Mouse (Mus musculus) embryo, embryonic 10 days (tissue): Measurements from ENCODE around the gene Crip3.
A peak's percentile ranks its signal among the peaks of the same experiment; 100 is the strongest.

ENCODE experiments used
- DNase-seq: peaks from one replicate; pipeline ENCODE4 v3.0.0-alpha.2; 2015; ENCODE audit warnings: low spot score

The Crip3 gene

GRCm38 (mm10) chr17:46428761-46429414 is at the start of gene Crip3:
Gene Crip3 (plus strand): TSS chr17:46428926.
- no peak for DNase-seq

DNA sequence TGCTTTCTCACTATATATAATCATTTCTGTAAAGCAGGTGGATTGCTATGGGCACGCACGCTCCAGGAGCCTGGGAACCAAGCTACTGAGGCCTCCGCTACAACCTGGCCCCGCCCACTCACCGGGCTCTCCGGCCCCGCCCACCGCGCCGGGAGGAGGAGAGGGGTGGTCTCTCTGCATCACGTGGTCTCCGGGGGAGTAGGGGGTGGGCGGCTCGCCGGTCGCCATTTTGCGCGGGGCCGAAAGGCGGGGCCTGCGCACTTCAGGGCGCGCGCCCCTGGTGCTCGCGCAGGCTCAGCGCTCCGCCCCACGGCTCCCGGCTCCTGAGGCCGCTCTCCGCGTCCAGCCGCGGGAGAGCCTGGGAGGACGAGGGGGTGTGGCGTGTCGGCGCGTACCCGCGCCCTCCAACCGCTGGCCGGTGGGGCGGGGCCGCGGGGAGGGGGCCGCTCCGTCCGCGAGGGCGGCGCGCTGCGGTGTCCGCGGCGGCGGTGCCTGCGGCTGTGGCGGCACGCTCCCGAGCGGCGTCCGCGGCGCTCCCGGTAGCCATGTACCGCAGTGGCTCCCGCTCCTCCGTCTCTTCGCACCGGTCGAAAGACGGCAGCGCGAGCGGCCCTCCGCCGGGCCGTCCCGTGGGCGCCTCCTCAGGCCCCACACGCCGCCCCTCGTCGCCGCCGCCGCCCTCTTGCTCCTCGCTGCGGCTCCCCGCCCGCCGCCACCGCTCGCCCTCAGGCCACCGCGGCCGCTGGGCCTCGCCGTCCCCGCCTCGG is 45.2 kb upstream of the Crip3 start, which contains the start of gene Zfp318:
TSS of gene Zfp318 (plus strand) at position 438 of the 767 bp plus-strand sequence.
- peak; percentile 94 for DNase-seq

DNA sequence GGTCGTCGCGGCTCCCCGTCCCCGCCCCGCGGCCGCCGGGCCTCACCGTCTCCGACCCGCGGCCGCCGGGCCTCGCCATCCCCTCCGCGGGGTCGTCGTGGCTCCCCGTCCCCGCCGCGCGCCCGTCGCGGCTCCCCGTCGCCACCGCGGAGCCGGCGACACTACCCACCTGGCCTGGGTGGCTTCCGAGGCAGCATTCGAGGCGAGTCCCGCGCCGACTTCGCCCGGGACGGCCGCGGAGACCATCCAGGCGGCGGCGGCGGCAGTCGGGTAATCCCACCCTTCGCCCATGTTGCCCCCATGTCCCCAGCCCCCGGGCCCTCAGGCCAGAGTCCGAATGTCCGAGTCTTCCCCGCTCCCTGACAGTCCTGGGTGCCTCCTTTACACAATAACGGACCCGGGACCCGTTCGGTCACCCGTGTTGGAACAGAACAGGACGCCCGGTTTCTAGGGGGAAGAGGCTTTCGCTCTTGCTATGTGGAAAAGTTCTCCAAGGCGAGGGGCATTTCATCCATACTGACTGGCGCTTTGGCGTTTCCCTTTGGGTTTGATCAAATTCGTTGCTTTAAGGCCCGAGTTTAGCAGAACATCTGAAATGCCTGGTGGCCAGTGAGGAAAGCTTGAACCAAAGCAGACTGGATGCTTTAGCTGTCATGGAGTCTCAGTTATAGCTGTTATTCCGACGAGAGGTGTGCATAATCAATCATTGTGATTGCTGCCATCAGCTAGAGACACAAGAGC is 44.5 kb upstream of the Crip3 start:
- peak; percentile 33 for DNase-seq

DNA sequence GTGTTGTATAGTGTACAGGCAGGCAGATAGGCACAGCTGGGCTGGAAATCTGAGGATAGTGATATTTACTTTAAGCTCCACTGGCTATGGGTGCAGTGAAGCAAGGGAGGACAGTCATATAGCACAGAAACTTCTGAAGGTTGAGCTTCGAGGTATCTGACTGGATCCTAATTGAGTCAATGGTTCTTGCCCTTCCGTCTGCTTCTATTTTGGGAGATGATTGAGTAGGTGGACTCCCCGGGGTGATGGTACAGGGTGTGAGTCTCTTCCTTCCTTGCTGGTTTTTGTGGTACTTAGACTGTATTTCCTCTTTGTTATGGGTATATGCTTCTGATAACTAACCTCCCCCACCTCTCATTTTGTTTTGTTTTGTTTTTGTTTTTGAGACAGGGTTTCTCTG is 40.5 kb upstream of the Crip3 start:
- no peak for DNase-seq

GRCm38 (mm10) chr17:46393012-46393411 is 35.7 kb upstream of the Crip3 start:
- DNase-seq: peak; percentile 71

DNA sequence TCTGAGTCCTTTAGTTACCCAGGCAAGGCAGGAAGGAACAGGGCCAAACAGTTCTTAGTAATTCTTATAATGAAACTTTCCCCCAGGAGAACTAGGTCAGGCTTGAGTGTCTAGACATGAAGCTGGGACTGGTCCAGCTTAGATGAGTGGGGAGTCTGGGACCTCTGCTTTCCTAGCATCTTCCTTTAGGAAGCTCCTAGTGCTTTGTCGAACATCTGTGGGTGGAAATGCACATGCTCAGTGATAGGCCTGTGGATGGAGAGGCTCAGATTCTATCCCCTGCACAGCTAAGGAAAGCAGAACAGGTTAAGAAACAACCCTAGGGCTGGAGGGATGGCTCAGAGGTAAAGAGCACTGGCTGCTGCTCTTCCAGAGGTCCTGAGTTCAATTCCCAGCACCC is 34.1 kb upstream of the Crip3 start:
- no peak for DNase-seq

GRCm38 (mm10) chr17:46408478-46408877 is 20.2 kb upstream of the Crip3 start:
- DNase-seq: peak; percentile 26

- DNase-seq: no peak
These were observed 10.1 kb upstream of the Crip3 start for GRCm38 (mm10) chr17:46418628-46419027.

GRCm38 (mm10) chr17:46419717-46420116 is 9.0 kb upstream of the Crip3 start:
- no peak for DNase-seq

DNA sequence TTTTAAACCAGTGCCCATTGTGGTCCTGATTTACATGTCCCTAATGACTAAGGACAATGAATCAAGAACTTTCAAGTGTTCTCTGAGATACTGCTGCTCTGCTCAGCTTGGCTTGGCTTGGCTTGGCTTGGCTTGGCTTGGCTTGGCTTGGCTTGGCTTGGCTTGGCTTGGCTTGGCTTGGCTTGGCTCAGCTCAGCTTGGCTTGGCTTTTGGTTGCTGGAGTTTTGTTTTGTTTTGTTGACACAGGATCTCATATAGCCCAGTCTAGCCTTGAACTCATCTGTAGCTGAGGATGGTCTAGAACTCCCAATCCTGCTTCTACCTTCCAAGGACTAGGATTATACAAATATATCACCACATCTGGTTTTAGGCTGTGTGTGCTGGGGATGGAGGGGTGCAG is 2.2 kb upstream of the Crip3 start:
- no peak for DNase-seq

- DNase-seq: peak; percentile 80
These were observed 4.9 kb downstream of the Crip3 start for GRCm38 (mm10) chr17:46433627-46434026.

DNA sequence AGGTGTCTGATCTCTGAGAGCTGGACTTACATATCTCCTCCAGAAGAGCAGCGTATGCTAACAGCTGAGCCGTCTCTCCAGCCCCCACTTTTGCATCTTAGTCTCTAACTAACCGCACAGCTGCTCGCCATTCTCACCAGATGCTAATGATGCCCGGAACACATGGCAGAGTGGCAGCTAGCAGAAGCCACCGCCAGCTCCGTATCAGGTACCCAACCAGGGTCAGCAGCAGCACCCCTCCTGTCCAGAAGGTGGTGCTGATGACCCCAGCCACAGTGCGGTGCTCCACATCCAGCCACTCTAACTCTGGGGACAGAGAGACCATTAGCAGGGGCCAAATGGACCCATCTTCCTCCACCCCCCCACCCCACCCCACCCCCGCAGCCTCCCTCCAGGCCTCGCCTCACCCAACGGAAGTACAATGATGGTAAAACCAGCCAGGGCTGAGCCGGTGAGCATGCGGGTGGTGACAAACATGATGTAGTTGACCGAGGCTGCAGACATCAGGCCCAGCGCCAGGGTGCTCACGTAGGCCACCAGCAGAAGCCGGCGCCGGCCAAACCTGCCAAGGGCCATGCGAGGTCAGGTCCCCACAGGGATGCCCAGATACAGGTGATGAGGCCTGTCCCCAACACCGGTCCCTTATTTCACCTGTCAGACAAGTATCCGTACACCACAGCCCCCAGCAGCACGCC is 8.1 kb downstream of the Crip3 start:
- DNase-seq: peak; percentile 74

DNA sequence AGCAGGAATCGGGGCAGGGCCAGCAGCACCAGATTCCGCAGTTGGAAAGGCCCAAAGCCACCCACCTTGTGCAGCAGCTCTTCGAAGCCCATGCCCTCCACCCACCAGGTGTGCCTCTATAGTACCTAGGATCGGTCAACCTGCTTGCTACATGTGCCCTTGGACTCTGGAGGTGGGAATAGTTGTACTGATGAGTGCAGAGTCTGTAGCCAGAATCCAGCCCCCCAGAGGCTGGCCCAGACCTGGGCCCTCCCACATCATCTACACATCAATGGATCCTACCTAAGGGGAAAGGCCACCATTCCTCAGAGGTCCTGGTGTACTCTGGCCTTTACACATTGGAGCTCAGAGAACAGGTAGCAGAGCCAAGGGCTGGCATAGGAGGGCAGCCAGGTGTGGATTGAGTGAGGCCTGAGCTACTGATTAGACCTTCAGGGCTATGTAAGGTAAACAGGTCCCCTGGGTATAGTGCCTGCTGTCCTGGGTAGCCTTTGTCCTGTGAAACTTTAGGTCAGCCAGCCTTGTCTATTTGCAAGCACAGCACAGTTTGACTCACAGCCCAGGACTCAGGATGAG is 9.7 kb downstream of the Crip3 start, which contains the start of gene Slc22a7:
TSS of gene Slc22a7 (minus strand) at position 160 of the 576 bp plus-strand sequence.
- DNase-seq: no peak

GRCm38 (mm10) chr17:46439176-46439575 is 10.4 kb downstream of the Crip3 start:
- no peak for DNase-seq

DNA sequence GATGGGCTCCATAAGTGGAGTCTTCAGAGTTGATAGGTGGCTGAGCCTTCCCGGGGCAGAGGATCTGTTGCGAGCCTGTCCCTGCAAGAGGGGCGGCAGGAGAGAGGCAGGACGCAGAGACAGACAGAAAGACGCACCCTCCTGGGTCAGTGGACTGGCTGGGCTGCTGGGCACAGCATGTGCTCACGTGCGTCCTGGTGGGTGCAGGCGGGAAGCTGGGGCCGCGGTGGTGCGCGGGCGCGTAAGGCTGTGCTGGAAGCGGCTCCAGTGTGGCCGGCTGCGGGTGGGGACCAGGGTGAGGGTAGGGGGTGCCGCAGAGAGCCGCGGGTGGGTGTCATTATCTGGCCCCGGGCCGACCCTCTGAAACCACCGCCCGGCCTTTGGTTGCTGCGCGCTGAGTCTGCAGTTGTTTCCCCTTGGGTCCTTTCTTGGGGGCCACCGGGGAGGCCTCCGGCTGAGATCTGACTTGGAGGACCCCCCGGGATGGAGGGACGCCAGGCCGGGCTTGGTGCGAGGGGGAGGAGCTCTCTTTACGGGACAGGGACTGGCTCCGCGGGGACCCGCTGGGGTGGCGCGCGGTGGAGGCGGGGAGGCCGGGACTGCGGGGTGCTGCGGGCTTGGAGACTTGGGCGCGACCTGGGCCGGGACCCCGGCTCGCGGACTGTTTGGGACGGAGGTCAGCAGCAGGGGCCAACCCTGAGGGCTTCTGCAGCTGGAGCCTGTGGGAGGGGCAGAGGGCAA is 16.3 kb downstream of the Crip3 start:
- DNase-seq: no peak

DNA sequence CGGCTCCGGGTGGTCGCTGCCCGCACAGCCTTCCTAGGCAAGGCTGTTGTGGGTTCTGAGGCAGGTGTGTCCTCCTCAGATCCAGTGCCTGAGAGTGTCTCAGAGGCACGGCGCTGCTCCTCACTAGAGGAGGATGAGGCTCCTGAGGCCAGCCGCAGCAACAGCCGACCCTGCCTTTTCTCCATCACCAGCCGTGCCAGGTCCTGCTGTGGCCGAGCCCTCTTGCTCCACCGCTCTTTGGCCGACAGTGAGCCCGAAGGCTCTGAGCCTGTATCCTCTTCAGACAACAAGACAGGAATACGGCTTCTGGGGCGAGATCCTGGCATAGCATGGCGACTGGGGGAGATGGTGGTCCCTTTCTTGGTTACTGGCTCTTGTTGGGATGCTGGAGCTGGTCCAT is 17.5 kb downstream of the Crip3 start:
- DNase-seq: no peak

DNA sequence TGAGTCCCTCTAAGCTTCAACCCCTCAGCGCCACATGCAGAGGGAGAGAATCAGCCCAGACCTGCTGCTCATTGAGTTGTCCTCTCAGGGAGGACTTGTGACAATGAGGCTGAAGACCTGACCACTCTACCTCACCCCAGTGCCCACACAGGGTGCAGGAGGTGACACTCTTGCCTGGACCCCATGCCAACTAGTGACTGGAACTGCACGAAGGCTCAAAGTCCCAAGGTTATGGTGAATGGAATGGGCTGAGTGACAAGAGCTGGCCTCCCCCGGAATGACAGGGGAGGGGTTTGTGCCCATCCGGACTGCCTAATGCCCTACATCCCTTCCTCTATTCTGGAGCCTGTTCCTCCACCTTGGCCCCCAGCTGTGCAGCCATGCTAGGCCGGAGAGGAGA is 24.0 kb downstream of the Crip3 start:
- DNase-seq: no peak

DNA sequence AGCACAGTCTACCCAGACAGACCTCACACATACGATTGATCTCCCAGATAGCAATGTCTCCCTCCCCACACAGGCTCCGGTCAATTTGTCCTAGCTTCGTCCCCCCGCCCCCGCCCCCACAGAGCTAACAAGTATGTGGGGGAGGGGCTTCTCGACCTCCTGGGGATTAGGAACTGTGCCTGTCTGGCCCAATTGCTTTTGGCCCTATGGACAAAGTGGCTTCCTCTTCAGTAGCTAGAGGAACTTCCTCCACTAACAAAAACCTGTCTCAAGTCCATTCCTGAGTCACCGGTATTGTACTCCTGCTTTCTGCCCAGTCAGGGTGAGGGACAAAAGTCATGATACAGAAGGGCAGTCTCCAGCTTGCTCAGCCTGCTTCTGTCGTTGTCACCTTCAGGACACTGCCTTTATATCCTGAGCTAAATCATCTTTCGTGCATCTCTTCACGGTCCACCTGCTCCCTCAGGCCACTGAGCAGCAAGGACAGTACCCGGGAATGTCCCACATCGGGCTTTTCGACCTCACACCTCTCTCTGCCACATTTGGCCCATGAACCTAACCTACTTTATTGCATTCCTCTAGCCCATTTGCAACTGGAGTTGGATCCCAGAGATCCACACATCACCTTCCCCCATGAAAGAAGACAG is 24.7 kb downstream of the Crip3 start:
- DNase-seq: no peak

GRCm38 (mm10) chr17:46453970-46454411 is 25.3 kb downstream of the Crip3 start:
- no peak for DNase-seq

DNA sequence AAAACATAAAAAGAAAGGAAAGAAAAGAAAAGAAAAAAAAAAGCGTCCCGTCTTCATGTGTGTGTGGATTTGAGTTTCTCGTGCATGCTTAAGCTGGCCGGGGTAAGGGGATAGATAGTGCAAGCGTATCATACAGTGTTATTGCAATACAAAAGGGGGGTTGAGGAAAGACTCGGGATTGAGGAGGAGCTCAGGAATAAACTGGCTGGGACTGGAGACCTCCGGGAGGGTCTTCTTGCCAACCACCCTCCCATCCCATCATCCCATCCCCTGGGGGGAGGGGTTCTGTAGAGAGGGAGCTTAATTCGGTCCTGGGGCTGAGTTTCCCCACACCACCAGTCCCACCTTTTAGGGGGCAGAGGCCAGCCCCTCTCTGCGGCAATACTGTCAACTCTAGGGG is 25.8 kb downstream of the Crip3 start:
- DNase-seq: no peak
